Mouse (Mus musculus) hindbrain, embryonic 12.5 days (tissue): ENCODE results near the gene Rhbdf2. TPM values are rescaled to one million over a fixed set of nuclear protein-coding genes. Genes with fewer than 3 reads are reported as not detected.
A peak's percentile ranks its signal among the peaks of the same experiment; 100 is the strongest.
"Not testable (repeated sequence)": the region's sequence is repeated elsewhere in the genome, so short reads cannot be mapped to it uniquely, and the experiment has no call there.

ENCODE experiments used
- ATAC-seq: fragments of 200-750 bp; cut with Nextera tagmentation; 2 replicates; pipeline ENCODE4 v1.8.0; 2017; ENCODE audit warnings: moderate TSS enrichment; ENCODE audit not compliant: low FRiP score
- H3K27ac ChIP-seq: fragments of 300-500 bp; sonication (generic); 2 replicates; pipeline ENCODE4 v1.5.1; 2016; ENCODE audit warnings: mild to moderate bottlenecking
- H3K27me3 ChIP-seq: fragments of 300-500 bp; sonication (generic); 2 replicates; pipeline ENCODE4 v1.6.1; 2016; ENCODE audit warnings: mild to moderate bottlenecking
- H3K36me3 ChIP-seq: fragments of 300-500 bp; sonication (generic); 2 replicates; pipeline ENCODE4 v1.6.1; 2016; ENCODE audit warnings: mild to moderate bottlenecking
- H3K4me1 ChIP-seq: fragments of 300-500 bp; sonication (generic); 2 replicates; pipeline ENCODE4 v1.6.1; 2016
- H3K4me2 ChIP-seq: fragments of 300-500 bp; sonication (generic); replicated peaks from 2 replicates; pipeline ENCODE4 v1.6.1; 2016; ENCODE audit warnings: mild to moderate bottlenecking
- H3K4me3 ChIP-seq: fragments of 300-500 bp; sonication (generic); 2 replicates; pipeline ENCODE4 v1.5.1; 2016; ENCODE audit warnings: mild to moderate bottlenecking
- H3K9ac ChIP-seq: fragments of 300-500 bp; sonication (generic); 2 replicates; pipeline ENCODE4 v1.6.1; 2016; ENCODE audit warnings: mild to moderate bottlenecking, moderate library complexity
- H3K9me3 ChIP-seq: fragments of 300-500 bp; sonication (generic); replicated peaks from 2 replicates; pipeline ENCODE4 v1.6.1; 2016; ENCODE audit warnings: mild to moderate bottlenecking
- WGBS: fragments of 180-500 bp; shearing (Covaris S2); methylation state at CpG from one replicate; pipeline ENCODE4 v1.1.7; 2016; 5-methylcytosine and 5-hydroxymethylcytosine counted together
- polyA plus RNA-seq: library from polyadenylated mRNA; unstranded; fragments of >200 nt; fragmentation: Nextera tagmentation; extraction: Ambion mirVana; gene quantifications from 2 replicates; pipeline ENCODE4 v1.2.1, GENCODE M21; 2016

The Rhbdf2 gene
- polyA plus RNA-seq, 1 experiment from 2014 or later: 3.7 TPM

DNA sequence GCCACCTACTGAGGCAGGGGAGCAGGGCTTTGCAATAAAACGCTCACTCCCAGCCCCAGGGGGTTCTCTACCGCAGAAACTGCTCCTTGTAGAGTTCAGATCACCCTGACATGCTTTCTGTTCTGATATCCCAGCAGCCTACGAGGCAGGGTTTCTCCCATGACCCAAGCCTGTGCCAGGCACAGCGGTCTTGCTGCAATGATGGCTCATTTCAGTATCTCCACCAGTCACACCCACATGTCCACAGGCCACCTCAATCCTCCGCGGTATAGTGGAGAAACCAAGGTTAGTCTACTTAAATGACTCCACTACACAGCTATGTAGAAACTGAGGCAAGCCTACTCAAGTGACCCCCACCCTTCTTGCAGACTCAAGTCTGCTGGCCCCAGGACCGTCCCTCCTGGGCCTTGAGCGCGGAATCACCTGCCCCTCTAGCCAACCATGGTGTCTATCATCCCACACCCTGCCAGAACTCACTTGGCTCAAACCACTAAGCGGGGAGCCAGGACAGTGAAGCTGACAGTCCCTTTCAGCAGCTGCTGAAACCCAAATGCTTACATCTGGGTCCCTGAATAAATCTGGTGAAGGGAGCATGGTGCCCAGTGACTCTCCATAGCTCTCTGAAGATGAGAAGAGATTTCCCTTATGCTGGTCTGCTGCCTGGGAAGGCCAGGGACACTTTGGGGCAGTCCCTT is 6.1 kb downstream of the Rhbdf2 start:
- no peaks in the 10 kb centered on the region for H3K36me3 ChIP-seq
- peaks cover 48% of the 10 kb centered on the region for H3K4me1 ChIP-seq
- peaks cover 49% of the 10 kb centered on the region for H3K27me3 ChIP-seq
- H3K9me3 ChIP-seq: no peaks in the 10 kb centered on the region
- H3K27ac ChIP-seq: peak overlapping the region; percentile 37
- H3K9ac ChIP-seq: no peak overlapping the region
- WGBS: 80% methylated on average over 10 of the region's 10 CpGs
- no peak overlapping the region for H3K4me3 ChIP-seq
- no peak overlapping the region for H3K4me2 ChIP-seq
- ATAC-seq: no peak

DNA sequence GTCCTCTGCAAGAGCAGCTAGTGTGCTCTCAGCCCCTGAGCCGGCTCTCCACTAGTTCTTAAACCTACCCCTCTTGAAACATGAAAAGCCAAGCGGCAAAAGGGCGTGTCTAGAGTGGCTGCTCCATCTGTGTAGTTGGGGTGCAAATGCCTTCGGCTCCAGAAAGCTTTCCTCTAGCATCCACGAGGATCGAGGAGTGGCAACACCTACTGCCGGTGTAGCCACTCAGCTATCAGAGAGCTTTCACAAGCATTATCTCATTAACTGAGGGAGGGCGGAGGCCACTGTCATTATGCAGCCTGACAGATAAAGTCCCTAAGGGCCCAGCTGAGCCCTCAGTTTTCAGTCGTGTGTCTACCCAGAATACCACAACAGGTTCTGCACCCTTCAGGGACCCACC is 6.7 kb downstream of the Rhbdf2 start:
- Histone ChIP-seq H3K27ac (no peak overlapping the region), H3K27me3 (peaks cover 46% of the 10 kb centered on the region), H3K4me1 (peaks cover 49% of the 10 kb centered on the region), H3K9ac (no peak overlapping the region), H3K4me3 (no peak overlapping the region), H3K4me2 (0 out of 2 replicates have a peak overlapping the region, but pooled peaks have one; percentile 5), H3K36me3 (no peaks in the 10 kb centered on the region), H3K9me3 (no peaks in the 10 kb centered on the region)
- 52% methylated on average over 9 of the region's 9 CpGs for WGBS
- no peak for ATAC-seq

GRCm38 (mm10) chr11:116619561-116619960 is 7.3 kb downstream of the Rhbdf2 start:
- Histone ChIP-seq H3K27ac (no peak overlapping the region), H3K9me3 (no peaks in the 10 kb centered on the region), H3K9ac (no peak overlapping the region), H3K27me3 (peaks cover 41% of the 10 kb centered on the region), H3K4me2 (no peak overlapping the region), H3K4me1 (peaks cover 49% of the 10 kb centered on the region), H3K36me3 (no peaks in the 10 kb centered on the region), H3K4me3 (no peak overlapping the region)
- WGBS: 74% methylated on average over 8 of the region's 8 CpGs
- no peak for ATAC-seq

DNA sequence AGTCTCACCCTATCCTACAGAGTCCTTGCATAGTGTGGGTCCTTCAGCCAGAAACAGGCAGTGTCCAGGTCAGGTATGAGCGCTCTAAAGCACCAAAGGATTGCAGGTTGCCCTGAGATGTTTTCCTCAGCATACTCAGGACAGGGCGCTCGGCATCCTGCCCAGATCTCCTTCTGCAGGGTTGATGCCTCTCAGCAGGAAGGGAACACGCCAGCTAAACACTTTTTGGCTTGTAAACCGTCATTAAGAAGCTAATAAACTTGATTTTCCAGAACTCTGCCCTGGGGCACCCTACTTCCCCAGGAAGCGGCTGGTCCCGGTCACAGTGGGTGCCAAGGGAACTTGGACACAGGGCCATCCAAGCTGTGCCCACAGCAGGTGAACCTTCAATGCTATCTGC is 7.7 kb downstream of the Rhbdf2 start:
- Histone ChIP-seq H3K4me2 (no peak overlapping the region), H3K9me3 (no peaks in the 10 kb centered on the region), H3K36me3 (no peaks in the 10 kb centered on the region), H3K4me1 (peaks cover 44% of the 10 kb centered on the region), H3K9ac (no peak overlapping the region), H3K4me3 (no peak overlapping the region), H3K27ac (no peak overlapping the region), H3K27me3 (peaks cover 37% of the 10 kb centered on the region)
- no peak for ATAC-seq
- WGBS: 92% methylated on average over 7 of the region's 7 CpGs

DNA sequence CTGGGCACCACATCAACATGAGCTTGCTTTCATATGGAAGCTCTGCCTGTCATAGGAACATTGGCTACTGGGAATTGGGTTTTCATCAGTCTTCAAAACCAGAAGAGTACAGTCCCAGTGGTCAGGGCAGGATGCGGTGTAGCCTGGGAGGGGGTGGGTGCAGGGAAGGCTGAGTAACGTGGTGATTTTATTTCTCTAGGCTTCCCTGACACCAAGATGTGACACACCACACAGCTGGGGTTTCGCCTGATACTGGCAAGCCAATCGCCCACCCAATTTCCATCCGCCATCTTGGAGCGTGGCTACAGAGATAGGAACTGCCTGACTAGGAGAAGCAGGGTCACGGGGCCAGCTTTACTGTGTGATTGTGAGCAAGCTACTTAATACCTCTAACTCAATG is 8.2 kb downstream of the Rhbdf2 start:
- 90% methylated on average over 7 of the region's 7 CpGs for WGBS
- Histone ChIP-seq H3K36me3 (no peaks in the 10 kb centered on the region), H3K4me1 (peaks cover 40% of the 10 kb centered on the region), H3K4me2 (no peak overlapping the region), H3K9me3 (no peaks in the 10 kb centered on the region), H3K4me3 (no peak overlapping the region), H3K9ac (no peak overlapping the region), H3K27ac (no peak overlapping the region), H3K27me3 (peaks cover 32% of the 10 kb centered on the region)
- ATAC-seq: no peak

DNA sequence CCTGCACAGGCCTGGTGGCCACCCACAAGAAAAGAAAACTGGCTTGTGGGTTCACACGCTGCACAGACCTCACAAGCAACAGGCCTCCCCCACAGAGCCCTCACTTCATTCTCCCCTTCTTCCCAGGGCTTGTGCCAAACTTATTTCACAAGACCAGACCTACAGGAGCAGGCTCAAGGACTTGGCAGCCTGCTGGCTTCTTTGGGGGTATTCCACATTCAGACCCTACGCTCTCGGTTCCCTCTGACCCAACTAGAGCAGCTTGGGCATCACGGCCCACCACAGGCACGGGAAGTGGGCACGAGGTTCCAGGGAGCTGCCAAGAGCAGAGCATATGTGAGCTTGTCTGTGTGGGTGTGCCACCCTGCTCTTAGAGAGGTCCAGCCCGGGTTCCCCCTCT is 9.2 kb downstream of the Rhbdf2 start:
- no peak overlapping the region for H3K4me3 ChIP-seq
- no peak for ATAC-seq
- 87% methylated on average over 7 of the region's 7 CpGs for WGBS
- no peak overlapping the region for H3K27ac ChIP-seq
- H3K36me3 ChIP-seq: no peaks in the 10 kb centered on the region
- peaks cover 22% of the 10 kb centered on the region for H3K27me3 ChIP-seq
- no peak overlapping the region for H3K9ac ChIP-seq
- no peaks in the 10 kb centered on the region for H3K9me3 ChIP-seq
- no peak overlapping the region for H3K4me2 ChIP-seq
- H3K4me1 ChIP-seq: peaks cover 35% of the 10 kb centered on the region

- Histone ChIP-seq H3K36me3 (no peaks in the 10 kb centered on the region), H3K9me3 (no peaks in the 10 kb centered on the region), H3K4me2 (no peak overlapping the region), H3K9ac (no peak overlapping the region), H3K27ac (no peak overlapping the region), H3K27me3 (peaks cover 13% of the 10 kb centered on the region; the same call in 1 of the 2 replicates), H3K4me1 (peaks cover 32% of the 10 kb centered on the region), H3K4me3 (no peak overlapping the region)
- WGBS: 79% methylated on average over 10 of the region's 10 CpGs
- no peak for ATAC-seq
These were observed 10.2 kb downstream of the Rhbdf2 start for GRCm38 (mm10) chr11:116616438-116617118.

GRCm38 (mm10) chr11:116615735-116616437 is 10.9 kb downstream of the Rhbdf2 start:
- H3K4me2 ChIP-seq: no peak overlapping the region
- 50% methylated on average over 15 of the region's 15 CpGs for WGBS
- no peaks in the 10 kb centered on the region for H3K36me3 ChIP-seq
- ATAC-seq: no peak
- peaks cover 25% of the 10 kb centered on the region for H3K4me1 ChIP-seq
- no peaks in the 10 kb centered on the region for H3K9me3 ChIP-seq
- H3K27me3 ChIP-seq: 0 out of 2 replicates have a peak, but pooled peaks cover 6% of the 10 kb centered on the region
- no peak overlapping the region for H3K9ac ChIP-seq
- H3K27ac ChIP-seq: no peak overlapping the region
- no peak overlapping the region for H3K4me3 ChIP-seq

GRCm38 (mm10) chr11:116613234-116613633 is 13.6 kb downstream of the Rhbdf2 start:
- H3K4me1 ChIP-seq: peaks cover 8% of the 10 kb centered on the region
- no peaks in the 10 kb centered on the region for H3K36me3 ChIP-seq
- no peak overlapping the region for H3K9ac ChIP-seq
- H3K9me3 ChIP-seq: no peaks in the 10 kb centered on the region
- H3K4me3 ChIP-seq: no peak overlapping the region
- no peak overlapping the region for H3K4me2 ChIP-seq
- H3K27ac ChIP-seq: no peak overlapping the region
- ATAC-seq: no peak
- H3K27me3 ChIP-seq: no peaks in the 10 kb centered on the region
- 97% methylated on average over 6 of the region's 6 CpGs for WGBS

- no peaks in the 10 kb centered on the region for H3K27me3 ChIP-seq
- H3K9me3 ChIP-seq: no peaks in the 10 kb centered on the region
- no peak for ATAC-seq
- WGBS: 100% methylated on average over 1 of the region's 1 CpGs
- no peak overlapping the region for H3K9ac ChIP-seq
- H3K27ac ChIP-seq: no peak overlapping the region
- no peak overlapping the region for H3K4me2 ChIP-seq
- no peaks in the 10 kb centered on the region for H3K36me3 ChIP-seq
- H3K4me3 ChIP-seq: no peak overlapping the region
- H3K4me1 ChIP-seq: peaks cover 8% of the 10 kb centered on the region
These were observed 14.3 kb downstream of the Rhbdf2 start for GRCm38 (mm10) chr11:116612554-116612953.

GRCm38 (mm10) chr11:116611883-116612282 is 14.9 kb downstream of the Rhbdf2 start:
- ATAC-seq: no peak
- H3K9ac ChIP-seq: no peak overlapping the region
- no peak overlapping the region for H3K4me2 ChIP-seq
- no peak overlapping the region for H3K4me3 ChIP-seq
- no peak overlapping the region for H3K27ac ChIP-seq
- H3K27me3 ChIP-seq: no peaks in the 10 kb centered on the region
- 91% methylated on average over 9 of the region's 9 CpGs for WGBS
- no peaks in the 10 kb centered on the region for H3K9me3 ChIP-seq
- H3K36me3 ChIP-seq: no peaks in the 10 kb centered on the region
- H3K4me1 ChIP-seq: peaks cover 8% of the 10 kb centered on the region

DNA sequence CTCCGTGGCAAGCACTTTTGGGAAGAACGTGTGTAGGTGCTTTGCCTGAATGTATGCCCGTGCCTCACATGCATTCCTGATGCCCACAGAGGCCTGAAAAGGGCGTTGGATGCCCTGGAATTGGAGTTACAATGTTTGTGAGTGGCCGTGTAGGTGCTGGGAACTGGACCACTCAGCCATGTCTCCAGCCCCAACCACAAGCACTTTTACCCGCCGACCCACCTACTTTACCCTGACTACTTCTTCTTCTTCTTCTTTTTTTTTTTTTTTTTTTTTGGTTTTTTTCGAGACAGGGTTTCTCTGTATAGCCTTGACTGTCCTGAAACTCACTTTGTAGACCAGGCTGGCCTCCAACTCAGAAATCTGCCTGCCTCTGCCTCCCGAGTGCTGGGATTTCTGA is 15.7 kb downstream of the Rhbdf2 start:
- not testable (repeated sequence) for H3K4me1 ChIP-seq, H3K9ac ChIP-seq, H3K27me3 ChIP-seq, H3K4me3 ChIP-seq, H3K36me3 ChIP-seq, ATAC-seq, H3K9me3 ChIP-seq, H3K4me2 ChIP-seq, H3K27ac ChIP-seq
- WGBS: 87% methylated on average over 9 of the region's 9 CpGs
